Mouse (Mus musculus) neural tube, embryonic 12.5 days (tissue): ENCODE measurements around the gene 4930432K21Rik. TPM values are rescaled to one million over a fixed set of nuclear protein-coding genes. Genes with fewer than 3 reads are reported as not detected.

ENCODE experiments used
- ATAC-seq: fragments of 200-750 bp; cut with Nextera tagmentation; 2 replicates; pipeline ENCODE4 v1.8.0; 2017; ENCODE audit warnings: low read depth, mild to moderate bottlenecking, moderate TSS enrichment, moderate library complexity; ENCODE audit not compliant: low FRiP score
- H3K27ac ChIP-seq: fragments of 300-500 bp; sonication (generic); 2 replicates; pipeline ENCODE4 v1.5.1; 2016
- H3K27me3 ChIP-seq: fragments of 300-500 bp; sonication (generic); replicated peaks from 2 replicates; pipeline ENCODE4 v1.6.1; 2016; ENCODE audit warnings: mild to moderate bottlenecking
- H3K36me3 ChIP-seq: fragments of 300-500 bp; sonication (generic); 2 replicates; pipeline ENCODE4 v1.6.1; 2016; ENCODE audit warnings: mild to moderate bottlenecking
- H3K4me1 ChIP-seq: fragments of 300-500 bp; sonication (generic); 2 replicates; pipeline ENCODE4 v1.6.1; 2016
- H3K4me2 ChIP-seq: fragments of 300-500 bp; sonication (generic); replicated peaks from 2 replicates; pipeline ENCODE4 v1.6.1; 2016; ENCODE audit warnings: mild to moderate bottlenecking
- H3K4me3 ChIP-seq: fragments of 300-500 bp; sonication (generic); 2 replicates; pipeline ENCODE4 v1.5.1; 2016
- H3K9ac ChIP-seq: fragments of 300-500 bp; sonication (generic); 2 replicates; pipeline ENCODE4 v1.6.1; 2016; ENCODE audit warnings: mild to moderate bottlenecking
- H3K9me3 ChIP-seq: fragments of 300-500 bp; sonication (generic); 2 replicates; pipeline ENCODE4 v1.6.1; 2016; ENCODE audit warnings: mild to moderate bottlenecking
- WGBS: fragments of 180-500 bp; shearing (Covaris S2); methylation state at CpG from one replicate; pipeline ENCODE4 v1.1.7; 2016; 5-methylcytosine and 5-hydroxymethylcytosine counted together
- polyA plus RNA-seq: library from polyadenylated mRNA; unstranded; fragments of >200 nt; fragmentation: Nextera tagmentation; extraction: Ambion mirVana; gene quantifications from 2 replicates; pipeline ENCODE4 v1.2.1, GENCODE M21; 2016

4930432K21Rik gene
- polyA plus RNA-seq, 1 experiment from 2014 or later = 1.9 TPM

GRCm38 (mm10) chr8:84167696-84168095, 19.9 kb downstream of the 4930432K21Rik start:
- 93% methylated on average over 2 of the region's 2 CpGs for WGBS
- no peak overlapping the region for H3K9ac ChIP-seq

GRCm38 (mm10) chr8:84170096-84170495, 22.3 kb downstream of the 4930432K21Rik start:
- Histone ChIP-seq H3K9ac (no peak overlapping the region), H3K4me3 (no peak overlapping the region), H3K9me3 (no peaks in the 10 kb centered on the region), H3K4me2 (no peak overlapping the region), H3K27ac (no peak overlapping the region), H3K4me1 (no peaks in the 10 kb centered on the region), H3K27me3 (no peaks in the 10 kb centered on the region), H3K36me3 (peaks cover 40% of the 10 kb centered on the region)
- no peak for ATAC-seq
- WGBS = 95% methylated on average over 5 of the region's 5 CpGs

More at GRCm38 (mm10) chr8:84167696-84168095, 19.9 kb downstream of the 4930432K21Rik start:
- no peak for ATAC-seq
- Histone ChIP-seq H3K36me3 (peaks cover 22% of the 10 kb centered on the region), H3K9me3 (no peaks in the 10 kb centered on the region), H3K4me2 (no peak overlapping the region), H3K4me3 (no peak overlapping the region), H3K4me1 (no peaks in the 10 kb centered on the region), H3K27me3 (no peaks in the 10 kb centered on the region), H3K27ac (no peak overlapping the region)

GRCm38 (mm10) chr8:84173861-84174260, 26.0 kb downstream of the 4930432K21Rik start:
- H3K4me2 ChIP-seq = no peak overlapping the region
- H3K9me3 ChIP-seq = no peaks in the 10 kb centered on the region
- no peak overlapping the region for H3K4me3 ChIP-seq
- H3K27ac ChIP-seq = no peak overlapping the region
- ATAC-seq = no peak
- peaks cover 67% of the 10 kb centered on the region for H3K36me3 ChIP-seq
- no peaks in the 10 kb centered on the region for H3K27me3 ChIP-seq
- peaks cover 10% of the 10 kb centered on the region for H3K4me1 ChIP-seq
- WGBS = 84% methylated on average over 6 of the region's 6 CpGs
- no peak overlapping the region for H3K9ac ChIP-seq

GRCm38 (mm10) chr8:84176560-84176959, 28.7 kb downstream of the 4930432K21Rik start:
- Histone ChIP-seq H3K4me2 (no peak overlapping the region), H3K4me1 (peaks cover 37% of the 10 kb centered on the region), H3K36me3 (peaks cover 62% of the 10 kb centered on the region), H3K9me3 (no peaks in the 10 kb centered on the region), H3K9ac (no peak overlapping the region), H3K4me3 (no peak overlapping the region), H3K27me3 (no peaks in the 10 kb centered on the region), H3K27ac (no peak overlapping the region)
- 35% methylated on average over 3 of the region's 3 CpGs for WGBS
- ATAC-seq = no peak

GRCm38 (mm10) chr8:84177405-84177804, 29.6 kb downstream of the 4930432K21Rik start:
- peaks cover 43% of the 10 kb centered on the region for H3K4me1 ChIP-seq
- no peaks in the 10 kb centered on the region for H3K9me3 ChIP-seq
- no peak overlapping the region for H3K4me3 ChIP-seq
- H3K27ac ChIP-seq = no peak overlapping the region
- no peak overlapping the region for H3K9ac ChIP-seq
- H3K4me2 ChIP-seq = no peak overlapping the region
- no peaks in the 10 kb centered on the region for H3K27me3 ChIP-seq
- peaks cover 53% of the 10 kb centered on the region for H3K36me3 ChIP-seq
- ATAC-seq = no peak
- 96% methylated on average over 3 of the region's 3 CpGs for WGBS

- H3K9ac ChIP-seq = no peak overlapping the region
- 80% methylated on average over 8 of the region's 8 CpGs for WGBS
- H3K27ac ChIP-seq = no peak overlapping the region
- no peak for ATAC-seq
- peak overlapping the region; percentile 21; the same call in 1 of the 2 replicates for H3K4me2 ChIP-seq
- H3K36me3 ChIP-seq = peaks cover 41% of the 10 kb centered on the region
- peaks cover 49% of the 10 kb centered on the region for H3K4me1 ChIP-seq
- H3K27me3 ChIP-seq = no peaks in the 10 kb centered on the region
- H3K9me3 ChIP-seq = no peaks in the 10 kb centered on the region
- no peak overlapping the region for H3K4me3 ChIP-seq
Measured at GRCm38 (mm10) chr8:84178592-84178991, 30.8 kb downstream of the 4930432K21Rik start.

GRCm38 (mm10) chr8:84179946-84180345, 32.1 kb downstream of the 4930432K21Rik start:
- Histone ChIP-seq H3K27ac (peak overlapping the region; percentile 79), H3K4me2 (peak overlapping the region; percentile 87), H3K4me3 (peak overlapping the region; percentile 26), H3K36me3 (peaks cover 28% of the 10 kb centered on the region), H3K27me3 (no peaks in the 10 kb centered on the region), H3K9ac (peak overlapping the region; percentile 64), H3K4me1 (peaks cover 56% of the 10 kb centered on the region), H3K9me3 (no peaks in the 10 kb centered on the region)
- WGBS = 5% methylated on average over 4 of the region's 4 CpGs
- ATAC-seq = no peak

GRCm38 (mm10) chr8:84180530-84181190, 32.8 kb downstream of the 4930432K21Rik start:
- H3K4me3 ChIP-seq = peak overlapping the region; percentile 26
- peak; percentile 79 for ATAC-seq
- H3K4me1 ChIP-seq = peaks cover 56% of the 10 kb centered on the region
- peak overlapping the region; percentile 64 for H3K9ac ChIP-seq
- H3K27me3 ChIP-seq = no peaks in the 10 kb centered on the region
- no peaks in the 10 kb centered on the region for H3K9me3 ChIP-seq
- peak overlapping the region; percentile 83 for H3K27ac ChIP-seq
- WGBS = 1% methylated on average over 16 of the region's 16 CpGs
- peaks cover 21% of the 10 kb centered on the region for H3K36me3 ChIP-seq
- peak overlapping the region; percentile 87 for H3K4me2 ChIP-seq

- ATAC-seq = no peak
- H3K36me3 ChIP-seq = peaks cover 8% of the 10 kb centered on the region
- H3K9ac ChIP-seq = peak overlapping the region; percentile 99
- peaks cover 58% of the 10 kb centered on the region for H3K4me1 ChIP-seq
- 57% methylated on average over 4 of the region's 4 CpGs for WGBS
- H3K27me3 ChIP-seq = no peaks in the 10 kb centered on the region
- H3K4me3 ChIP-seq = peak overlapping the region; percentile 87
- H3K27ac ChIP-seq = peak overlapping the region; percentile 87
- H3K9me3 ChIP-seq = no peaks in the 10 kb centered on the region
- peak overlapping the region; percentile 87 for H3K4me2 ChIP-seq
Measured at GRCm38 (mm10) chr8:84182833-84183232, 35.0 kb downstream of the 4930432K21Rik start.

GRCm38 (mm10) chr8:84183261-84184084, 35.6 kb downstream of the 4930432K21Rik start:
- Histone ChIP-seq H3K4me2 (peak overlapping the region; percentile 87), H3K27me3 (no peaks in the 10 kb centered on the region), H3K9ac (peak overlapping the region; percentile 99), H3K4me1 (peaks cover 56% of the 10 kb centered on the region), H3K4me3 (peak overlapping the region; percentile 87), H3K36me3 (peaks cover 2% of the 10 kb centered on the region), H3K9me3 (no peaks in the 10 kb centered on the region), H3K27ac (peak overlapping the region; percentile 87)
- ATAC-seq = peak; percentile 35; the same call in 1 of the 2 replicates
- WGBS = 1% methylated on average over 87 of the region's 87 CpGs

GRCm38 (mm10) chr8:84184085-84185043, 36.5 kb downstream of the 4930432K21Rik start:
- peaks cover 47% of the 10 kb centered on the region for H3K4me1 ChIP-seq
- no peaks in the 10 kb centered on the region for H3K9me3 ChIP-seq
- no peaks in the 10 kb centered on the region for H3K27me3 ChIP-seq
- H3K36me3 ChIP-seq = no peaks in the 10 kb centered on the region
- peak overlapping the region; percentile 87 for H3K4me2 ChIP-seq
- H3K27ac ChIP-seq = peak overlapping the region; percentile 87
- peak overlapping the region; percentile 87 for H3K4me3 ChIP-seq
- ATAC-seq = 0 out of 2 replicates have a peak, but pooled peaks have one; percentile 5
- peak overlapping the region; percentile 99 for H3K9ac ChIP-seq
- WGBS = 18% methylated on average over 21 of the region's 21 CpGs
